Mouse (Mus musculus): Measurements from ENCODE around the gene Rbms1.

The Rbms1 gene

DNA sequence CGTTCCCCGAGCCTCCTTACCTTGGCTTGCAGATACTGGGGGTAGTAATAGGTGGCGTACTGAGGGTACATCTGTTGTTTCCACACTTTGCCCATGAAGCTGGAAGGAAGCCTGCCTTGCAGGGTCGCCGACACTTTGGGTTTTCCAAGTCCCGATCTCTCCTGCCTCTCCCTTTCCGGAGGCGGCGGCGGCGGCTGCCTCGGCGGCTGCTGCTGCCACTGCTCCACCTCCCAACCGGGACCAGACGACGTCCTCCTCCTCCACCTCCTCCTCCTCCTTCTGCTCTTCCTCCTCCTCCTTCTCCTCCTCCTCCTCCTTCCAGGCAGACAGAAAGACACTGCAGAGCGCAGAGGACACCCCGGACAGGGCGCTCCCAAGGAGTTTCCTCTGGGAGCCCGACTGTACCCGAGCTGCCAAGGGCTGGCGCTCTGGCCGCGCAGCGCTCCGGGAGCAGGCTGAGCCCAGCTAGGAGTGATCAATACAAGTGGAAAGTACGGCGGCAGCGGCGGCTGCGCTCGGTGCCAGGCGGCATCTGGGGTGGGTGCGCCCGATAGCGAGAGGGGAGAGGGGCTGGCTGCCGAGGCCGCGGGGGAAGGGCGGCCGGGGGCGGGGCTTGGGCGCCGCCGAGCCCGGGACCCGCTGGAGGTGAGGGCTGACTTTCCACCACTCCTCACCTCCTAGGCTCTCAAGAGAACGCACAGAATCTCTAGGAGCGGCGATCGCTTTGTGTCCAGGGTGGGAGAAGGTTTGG lies at the start of gene Rbms1:
TSS of gene Rbms1 (minus strand) at position 522 of the 751 bp plus-strand sequence.
- 1% methylated on average over 50 of the region's 51 CpGs for WGBS

GRCm38 (mm10) chr2:61012249-61012828 lies 49.3 kb upstream of the Rbms1 start:
- 68% methylated on average over 3 of the region's 3 CpGs for WGBS

DNA sequence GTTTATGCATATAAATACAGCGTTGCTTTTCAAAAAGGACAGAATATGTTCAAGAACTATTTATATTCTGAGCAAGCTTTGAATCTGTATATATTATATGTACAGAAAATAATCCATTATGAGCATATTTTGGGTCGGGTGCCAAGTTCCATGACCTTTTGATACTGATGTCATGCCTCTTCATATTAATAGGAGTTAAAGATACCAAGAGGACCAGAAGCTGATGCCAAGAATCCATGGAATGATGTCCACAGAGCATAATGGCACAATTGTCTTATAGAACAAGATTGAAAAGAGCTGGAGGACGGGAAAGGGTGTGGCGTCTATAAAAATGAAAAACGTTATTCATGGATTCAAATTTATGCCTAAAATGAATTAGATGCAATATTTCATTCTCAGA lies 23.3 kb upstream of the Rbms1 start:
- 66% methylated on average over 5 of the region's 5 CpGs for WGBS

GRCm38 (mm10) chr2:60978538-60979313 lies 15.7 kb upstream of the Rbms1 start:
- 38% methylated on average over 4 of the region's 4 CpGs for WGBS

DNA sequence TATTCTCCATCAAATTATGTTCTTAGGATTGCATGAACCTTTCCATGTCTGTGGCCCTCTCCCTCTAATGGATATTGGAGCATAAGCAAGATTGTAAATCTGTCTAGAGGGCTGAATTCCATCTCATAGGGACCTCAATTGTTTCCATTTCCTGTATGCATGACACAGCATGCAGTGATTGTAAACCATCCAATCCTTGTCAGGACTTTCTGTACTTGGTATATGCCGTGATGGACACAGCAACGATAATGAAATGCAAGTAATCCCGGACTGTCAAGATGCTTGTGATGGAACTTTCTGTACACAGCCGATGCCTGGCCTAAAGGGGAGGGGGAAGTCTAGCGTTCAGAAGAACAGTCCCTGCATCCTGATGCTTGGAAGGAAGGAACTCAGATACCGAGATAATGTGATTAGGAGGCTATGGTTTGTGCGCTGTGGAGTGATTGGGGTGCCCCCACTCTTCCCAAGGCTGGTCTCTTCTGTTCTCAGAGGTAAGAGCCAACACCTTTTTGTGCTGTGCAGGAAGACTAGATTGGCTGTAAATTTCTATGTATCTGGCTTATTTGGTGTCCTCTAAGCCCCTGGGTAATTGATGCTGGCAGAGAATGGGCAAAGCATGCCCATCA lies 9.3 kb upstream of the Rbms1 start:
- WGBS, result 73% methylated on average over 7 of the region's 7 CpGs

GRCm38 (mm10) chr2:60963616-60964015 lies 624 bp upstream of the Rbms1 start:
- WGBS, result 17% methylated on average over 5 of the region's 5 CpGs

DNA sequence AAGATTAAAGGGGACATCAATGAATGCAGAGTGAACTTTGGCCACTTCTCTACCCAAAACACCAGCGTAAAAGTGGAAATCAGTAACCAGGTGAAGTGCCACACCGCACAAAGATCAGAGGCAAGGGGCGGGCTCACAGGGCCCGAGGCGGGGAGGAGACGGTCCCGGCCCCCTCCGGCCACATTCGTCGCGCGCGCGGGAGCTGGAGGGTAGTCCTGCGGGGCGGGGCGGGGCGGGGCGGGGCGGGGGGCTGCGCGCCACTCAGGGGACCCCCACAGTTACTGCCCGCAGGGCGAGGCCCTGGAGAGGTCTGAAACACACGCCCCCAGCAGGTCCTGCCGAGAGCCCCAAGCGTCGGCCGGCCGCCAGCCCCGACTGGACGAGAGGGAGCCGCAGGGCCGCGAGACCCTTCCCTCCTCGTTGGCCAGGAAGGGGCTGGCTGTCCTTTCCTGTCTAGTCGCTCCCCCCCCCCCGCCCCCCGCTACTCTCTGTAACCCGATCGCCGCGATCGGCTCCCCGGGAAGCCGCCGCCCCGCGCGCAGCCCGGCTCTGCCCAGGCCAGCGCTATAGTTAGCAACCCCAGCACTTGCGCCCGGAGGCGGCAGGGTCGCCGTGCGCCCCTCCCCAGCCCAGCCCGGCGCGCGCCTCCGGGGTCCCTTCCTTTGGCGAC lies 856 bp downstream of the Rbms1 start:
- WGBS, result under 1% methylated on average over 59 of the region's 64 CpGs

- WGBS, result 71% methylated on average over 5 of the region's 5 CpGs
Measured at GRCm38 (mm10) chr2:60961281-60961680, 1.7 kb downstream of the Rbms1 start.

GRCm38 (mm10) chr2:60948241-60948640 lies 14.8 kb downstream of the Rbms1 start:
- WGBS, result 68% methylated on average over 3 of the region's 3 CpGs

GRCm38 (mm10) chr2:60947817-60948216 lies 15.2 kb downstream of the Rbms1 start:
- 91% methylated on average over 4 of the region's 4 CpGs for WGBS

DNA sequence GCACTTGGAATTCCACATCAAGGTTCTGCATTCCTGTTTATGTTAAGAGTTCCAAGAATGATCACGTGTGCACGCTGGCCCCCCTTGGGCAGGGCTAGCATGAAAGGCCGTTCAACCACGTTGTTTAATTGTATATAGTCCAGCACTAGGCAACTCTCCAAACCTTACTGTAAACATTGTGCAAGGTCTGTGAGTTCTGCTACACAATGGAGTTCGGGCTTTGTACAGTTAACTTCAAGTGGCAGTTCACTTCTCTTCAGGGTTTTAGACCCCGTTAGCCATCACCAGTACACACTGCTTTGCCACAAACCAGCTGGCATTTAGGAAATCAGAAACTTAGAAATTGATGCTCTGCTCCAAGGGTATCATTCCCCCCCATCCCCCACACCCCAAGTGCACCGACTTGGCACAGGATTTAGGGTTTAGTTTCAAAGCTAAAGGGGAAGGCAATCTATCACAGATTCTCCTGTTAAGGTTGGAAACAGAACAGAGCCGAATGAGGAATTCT lies 22.5 kb downstream of the Rbms1 start:
- WGBS, result 28% methylated on average over 8 of the region's 8 CpGs

GRCm38 (mm10) chr2:60939957-60940356 lies 23.0 kb downstream of the Rbms1 start:
- WGBS, result 80% methylated on average over 2 of the region's 2 CpGs

GRCm38 (mm10) chr2:60936910-60937309 lies 26.1 kb downstream of the Rbms1 start:
- 57% methylated on average over 14 of the region's 14 CpGs for WGBS

DNA sequence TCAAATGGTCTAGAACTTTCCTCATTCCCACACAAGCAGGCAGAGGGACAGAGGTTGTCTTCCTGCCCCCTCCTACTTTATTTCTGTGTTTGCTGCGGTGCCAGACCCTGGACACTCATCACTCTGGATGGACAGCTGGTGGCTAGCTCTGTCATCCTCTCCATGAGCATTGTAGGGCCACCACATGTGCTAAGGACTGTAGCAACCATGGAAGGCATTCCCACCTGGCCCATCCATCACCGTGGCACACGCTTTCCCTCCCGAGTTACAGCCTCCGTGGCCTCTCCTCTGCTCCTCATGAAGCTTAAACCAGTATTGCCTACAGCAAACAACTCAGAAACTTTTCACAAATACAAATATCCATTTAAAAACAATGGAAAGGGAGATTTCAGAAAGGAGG lies 34.0 kb downstream of the Rbms1 start:
- WGBS, result 98% methylated on average over 5 of the region's 5 CpGs

GRCm38 (mm10) chr2:60927906-60928775 lies 34.9 kb downstream of the Rbms1 start:
- WGBS, result 84% methylated on average over 8 of the region's 8 CpGs

GRCm38 (mm10) chr2:60925063-60925462 lies 37.9 kb downstream of the Rbms1 start:
- 82% methylated on average over 5 of the region's 5 CpGs for WGBS

GRCm38 (mm10) chr2:60923756-60924544 lies 39.0 kb downstream of the Rbms1 start:
- 69% methylated on average over 11 of the region's 11 CpGs for WGBS

- 66% methylated on average over 6 of the region's 6 CpGs for WGBS
Measured at GRCm38 (mm10) chr2:60923111-60923510, 39.9 kb downstream of the Rbms1 start.

GRCm38 (mm10) chr2:60922351-60922750 lies 40.6 kb downstream of the Rbms1 start:
- 39% methylated on average over 5 of the region's 5 CpGs for WGBS

GRCm38 (mm10) chr2:60920076-60920475 lies 42.9 kb downstream of the Rbms1 start:
- WGBS, result 60% methylated on average over 3 of the region's 3 CpGs
